Mouse (Mus musculus): Measurements from ENCODE around the gene Hhat.

DNA sequence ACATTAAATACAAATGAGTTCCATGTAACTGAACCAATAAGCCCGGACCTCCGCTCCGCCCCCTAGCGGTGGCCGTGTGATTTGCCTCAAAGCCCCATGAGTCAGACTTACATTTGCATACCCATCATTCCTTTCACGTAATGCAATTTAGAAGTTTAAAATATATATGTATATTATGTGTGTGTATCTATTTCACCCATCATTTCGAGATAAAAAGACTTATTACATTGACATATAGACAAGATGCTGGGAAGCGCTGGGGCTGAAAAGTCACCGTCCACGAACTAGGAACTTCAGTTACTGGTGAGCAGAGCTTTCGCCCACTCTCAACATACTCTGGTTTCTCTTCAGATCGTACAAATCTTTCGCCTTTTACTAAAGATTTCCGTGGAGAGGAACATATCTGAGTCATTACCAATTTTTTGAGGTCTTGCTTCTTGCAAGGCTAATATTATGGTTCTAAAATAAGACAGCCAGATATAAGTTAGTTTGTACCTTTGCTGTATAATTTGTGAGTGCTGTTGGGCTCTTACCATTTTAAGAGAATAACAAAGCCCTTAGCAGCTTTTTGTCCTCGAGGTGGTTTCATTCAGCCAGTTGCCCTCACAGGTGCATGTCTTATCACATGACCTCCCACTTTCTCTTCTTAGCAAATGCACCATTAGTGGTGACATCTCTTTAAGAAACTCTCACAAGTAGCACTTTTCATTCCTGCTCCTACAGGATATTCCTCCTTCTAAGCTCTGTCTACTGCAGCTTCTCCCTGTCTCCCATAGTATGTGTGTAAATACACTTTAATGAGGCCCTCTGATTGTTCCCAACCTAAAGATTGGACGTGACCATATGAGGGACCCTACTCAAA, 25.6 kb downstream of the Hhat start:
- TF ChIP-seq EP300 (IDR thresholded peaks at IDR 0.05; ENCODE audit: low read depth in 1 of 2, low read length in 2 of 2) = no peak; a peak in 1 of 4 replicates
- peak; percentile 22 for TF ChIP-seq SMC3 (IDR thresholded peaks at IDR 0.05; ENCODE audit: low read depth, low read length)
- no peak for TF ChIP-seq BHLHE40 (IDR thresholded peaks at IDR 0.05; ENCODE audit: borderline replicate concordance, low read depth, low read length)
- TF ChIP-seq MXI1 (IDR thresholded peaks at IDR 0.05; ENCODE audit: low read depth, low read length) = no peak
- peak; percentile 56 to 100 for TF ChIP-seq POLR2A (IDR thresholded peaks at IDR 0.05; ENCODE audit: control insufficient read depth in 1 of 2, insufficient read depth in 1 of 2, low read depth in 1 of 2, low read length in 2 of 2, poor library complexity in 1 of 2)
- TF ChIP-seq POLR2AphosphoS5 (IDR thresholded peaks at IDR 0.05; ENCODE audit: borderline replicate concordance, low read depth, low read length) = peak; percentile 99; the same call in 1 of the 2 replicates
- no peak for TF ChIP-seq ZKSCAN1 (IDR thresholded peaks at IDR 0.05; ENCODE audit: low read depth, low read length)
- peak; percentile 85 to 93 (median 91) for TF ChIP-seq CTCF (IDR thresholded peaks at IDR 0.05 in 2 of 3, conservative IDR thresholded peaks at IDR 0.05 in 1 of 3; ENCODE audit: control insufficient read depth in 1 of 3, insufficient read depth in 1 of 3, low read depth in 2 of 3, low read length in 3 of 3, poor library complexity in 1 of 3, severe bottlenecking in 1 of 3)
- no peak for TF ChIP-seq NRF1 (IDR thresholded peaks at IDR 0.05; ENCODE audit: insufficient read depth, low read depth, low read length, poor library complexity, severe bottlenecking)
- peak; percentile 96 for TF ChIP-seq ETS1 (IDR thresholded peaks at IDR 0.05; ENCODE audit: low read depth, low read length)
- peak; percentile 64; the same call in 1 of the 2 replicates for TF ChIP-seq SIN3A (IDR thresholded peaks at IDR 0.05; ENCODE audit: low read length)
- no peak for TF ChIP-seq E2F4 (IDR thresholded peaks at IDR 0.05; ENCODE audit: borderline replicate concordance, low read depth, low read length)
- no peak for TF ChIP-seq MAZ (IDR thresholded peaks at IDR 0.05; ENCODE audit: low read depth, low read length)
- no peak for TF ChIP-seq ZNF384 (IDR thresholded peaks at IDR 0.05; ENCODE audit: low read depth, low read length)

Measured in MEL (cell line).